Mouse (Mus musculus) stomach, embryonic 14.5 days (tissue): ENCODE data around the gene Vmn2r43. TPM values are rescaled to one million over a fixed set of nuclear protein-coding genes. Genes with fewer than 3 reads are reported as not detected.
"Not testable (repeated sequence)": the region's sequence is repeated elsewhere in the genome, so short reads cannot be mapped to it uniquely, and the experiment has no call there.

Experiments
- ATAC-seq: fragments of 200-750 bp; cut with Nextera tagmentation; 2 replicates; pipeline ENCODE4 v1.8.0; 2017; ENCODE audit warnings: low read depth, moderate TSS enrichment; ENCODE audit not compliant: insufficient number of reproducible peaks, insufficient read depth, low FRiP score
- H3K27ac ChIP-seq: fragments of 300-500 bp; sonication (generic); 2 replicates; pipeline ENCODE4 v1.5.1; 2014; ENCODE audit warnings: mild to moderate bottlenecking, low read length, moderate library complexity, mixed read lengths
- H3K27me3 ChIP-seq: fragments of 300-500 bp; sonication (generic); 2 replicates; pipeline ENCODE4 v1.6.1; 2014; ENCODE audit warnings: low read length, control low read depth, mixed read lengths; ENCODE audit not compliant: control insufficient read depth, insufficient read depth
- H3K36me3 ChIP-seq: fragments of 300-500 bp; sonication (generic); 2 replicates; pipeline ENCODE4 v1.6.1; 2014; ENCODE audit warnings: mild to moderate bottlenecking, control low read depth, low read length, moderate library complexity, mixed read lengths; ENCODE audit not compliant: control insufficient read depth, insufficient read depth
- H3K4me1 ChIP-seq: fragments of 300-500 bp; sonication (generic); 2 replicates; pipeline ENCODE4 v1.6.1; 2014; ENCODE audit warnings: low read length, control low read depth, mixed read lengths; ENCODE audit not compliant: control insufficient read depth, insufficient read depth
- H3K4me2 ChIP-seq: fragments of 300-500 bp; sonication (generic); replicated peaks from 2 replicates; pipeline ENCODE4 v1.6.1; 2014; ENCODE audit warnings: low read depth, low read length, control low read depth
- H3K4me3 ChIP-seq: fragments of 300-500 bp; sonication (generic); 2 replicates; pipeline ENCODE4 v1.5.1; 2014; ENCODE audit warnings: low read depth, low read length, control low read depth
- H3K9ac ChIP-seq: fragments of 300-500 bp; sonication (generic); replicated peaks from 2 replicates; pipeline ENCODE4 v1.6.1; 2014; ENCODE audit warnings: low read depth, mild to moderate bottlenecking, control low read depth, low read length, moderate library complexity, mixed read lengths
- H3K9me3 ChIP-seq: fragments of 300-500 bp; sonication (generic); 2 replicates; pipeline ENCODE4 v1.6.1; 2016; ENCODE audit warnings: low read depth, low read length, control low read depth; ENCODE audit not compliant: control insufficient read depth
- WGBS: fragments of 180-500 bp; shearing (Covaris S2); extraction: QIAGEN DNeasy Blood & Tissue Kit; methylation state at CpG from one replicate; pipeline ENCODE4 v1.1.7; 2014; 5-methylcytosine and 5-hydroxymethylcytosine counted together
- polyA plus RNA-seq: library from polyadenylated mRNA; unstranded; fragments of >200 nt; fragmentation: Nextera tagmentation; extraction: Ambion mirVana; gene quantifications from 2 replicates; pipeline ENCODE4 v1.2.1, GENCODE M21; 2014

Gene Vmn2r43
- polyA plus RNA-seq: not detected in 2 replicates

DNA sequence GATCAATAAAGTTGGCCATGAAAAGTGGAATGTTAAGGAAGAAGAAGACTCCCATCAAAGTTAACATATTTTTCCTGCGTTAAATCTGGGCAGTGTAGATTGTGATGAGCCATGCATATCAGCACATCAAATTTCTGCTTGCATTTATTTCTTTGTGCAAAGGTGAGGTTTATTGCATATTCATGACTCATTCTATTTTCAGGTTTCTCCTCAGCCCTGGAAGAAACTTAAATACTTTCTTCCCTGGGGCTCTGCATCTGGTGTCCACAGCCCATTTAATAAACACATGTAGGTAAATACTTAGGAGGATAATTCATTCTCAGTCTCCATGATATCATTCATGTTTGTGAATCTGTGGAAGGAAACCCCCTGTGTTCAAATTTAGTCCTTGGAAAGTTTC is at the start of gene Vmn2r43:
Gene Vmn2r43, minus strand, starts transcription at position 101 of the 400 bp plus-strand sequence.
- H3K27ac ChIP-seq, H3K9me3 ChIP-seq, H3K27me3 ChIP-seq, H3K4me1 ChIP-seq, H3K36me3 ChIP-seq, H3K4me3 ChIP-seq, ATAC-seq, H3K9ac ChIP-seq, H3K4me2 ChIP-seq: not testable (repeated sequence)
- WGBS: no CpG with 5 or more reads among the region's 1 CpGs

DNA sequence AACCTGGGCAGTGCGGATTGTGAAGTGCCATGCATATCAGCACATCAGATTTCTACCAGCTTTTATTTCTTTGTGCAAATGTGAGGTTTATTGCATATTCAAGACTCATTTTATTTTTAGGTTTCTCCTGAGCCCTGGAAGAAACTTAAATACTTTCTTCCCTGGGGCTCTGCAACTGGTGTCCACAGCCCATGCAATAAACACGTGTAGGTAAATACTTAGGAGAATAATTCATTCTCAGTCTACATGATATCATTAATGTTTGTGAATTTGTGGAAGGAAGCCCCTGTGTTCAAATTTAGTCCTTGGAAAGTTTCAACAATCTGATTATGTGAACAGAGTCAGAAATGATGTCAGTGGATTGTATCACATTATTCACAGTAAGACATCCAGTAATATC is 60.2 kb downstream of the Vmn2r43 start, which contains the start of gene Vmn2r42:
Gene Vmn2r42, minus strand, starts transcription at position 101 of the 400 bp plus-strand sequence.
- H3K27ac ChIP-seq, H3K4me1 ChIP-seq, H3K9me3 ChIP-seq, H3K4me2 ChIP-seq, H3K9ac ChIP-seq, ATAC-seq, H3K27me3 ChIP-seq, H3K36me3 ChIP-seq, H3K4me3 ChIP-seq: not testable (repeated sequence)
- WGBS: no CpG with 5 or more reads among the region's 2 CpGs

Other genes with a start within 250 kb of the Vmn2r43 start
- gene Vmn2r41, start 98.9 kb downstream of the Vmn2r43 start, polyA plus RNA-seq: not detected in 2 replicates
- not detected in 2 replicates for gene Vmn2r42, start 60.3 kb downstream of the Vmn2r43 start, polyA plus RNA-seq
- not detected in 2 replicates for gene Vmn2r44, start 122.7 kb upstream of the Vmn2r43 start, polyA plus RNA-seq
- not detected in 2 replicates for gene Vmn2r45, start 228.5 kb upstream of the Vmn2r43 start, polyA plus RNA-seq